Mouse (Mus musculus) kidney, postnatal 10 days (tissue): Measurements from ENCODE around the gene Armc2.

ENCODE experiments used
- DNase-seq: peaks from one replicate; pipeline ENCODE4 v3.0.0; 2021; ENCODE audit warnings: mixed read lengths

Armc2 gene

DNA sequence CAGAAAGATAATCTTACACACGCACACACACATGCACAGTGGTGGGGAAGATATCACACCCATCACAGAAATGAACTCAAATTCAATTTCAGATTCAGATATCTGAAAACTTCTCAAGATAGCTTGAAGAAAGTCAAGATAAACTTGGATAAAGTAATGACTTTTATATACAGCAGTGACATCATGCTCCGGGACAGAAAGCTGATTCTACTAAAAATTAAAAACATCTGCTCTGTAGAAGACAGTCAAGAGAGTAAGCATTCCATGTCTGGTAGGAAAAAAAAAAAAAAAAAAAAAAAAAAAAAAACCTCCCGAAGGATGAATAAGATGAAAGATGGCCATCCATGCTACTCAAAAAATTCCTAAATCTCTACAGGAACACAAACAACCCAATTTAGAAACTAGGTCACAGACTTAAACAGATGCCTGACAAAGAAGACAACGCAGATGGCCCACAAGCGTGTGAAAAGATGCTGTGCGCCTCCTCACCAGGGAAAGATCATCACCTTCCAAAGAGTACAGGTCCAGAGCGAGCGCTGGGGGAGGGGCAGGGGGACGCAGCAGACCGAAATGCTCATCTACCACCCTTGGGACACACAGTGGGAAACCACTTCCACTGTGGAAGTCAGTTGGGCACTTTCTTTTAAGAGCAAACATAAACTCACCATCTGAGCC is 7.3 kb downstream of the Armc2 start:
- no peak for DNase-seq

GRCm38 (mm10) chr10:42005259-42005658 is 13.0 kb downstream of the Armc2 start:
- no peak for DNase-seq

DNA sequence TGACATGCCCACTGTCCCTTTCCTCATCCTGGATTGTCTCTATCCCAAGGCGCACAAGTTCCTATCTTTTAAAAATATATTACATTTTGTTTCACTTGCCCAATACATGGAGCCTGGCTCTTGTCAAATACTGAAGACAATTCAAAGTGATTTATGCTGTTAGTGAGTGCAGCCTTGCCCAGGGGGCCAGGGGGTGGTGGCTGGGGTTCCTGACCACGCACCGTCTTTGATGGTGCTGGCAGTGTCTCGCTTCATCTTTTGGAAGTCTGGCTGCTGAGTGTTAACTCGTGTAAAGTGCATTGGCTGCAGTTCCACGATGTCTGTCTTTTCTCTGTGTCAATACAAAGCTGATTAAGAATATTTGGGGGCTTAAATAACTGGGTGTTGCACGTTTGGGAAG is 13.6 kb downstream of the Armc2 start:
- DNase-seq: no peak

DNA sequence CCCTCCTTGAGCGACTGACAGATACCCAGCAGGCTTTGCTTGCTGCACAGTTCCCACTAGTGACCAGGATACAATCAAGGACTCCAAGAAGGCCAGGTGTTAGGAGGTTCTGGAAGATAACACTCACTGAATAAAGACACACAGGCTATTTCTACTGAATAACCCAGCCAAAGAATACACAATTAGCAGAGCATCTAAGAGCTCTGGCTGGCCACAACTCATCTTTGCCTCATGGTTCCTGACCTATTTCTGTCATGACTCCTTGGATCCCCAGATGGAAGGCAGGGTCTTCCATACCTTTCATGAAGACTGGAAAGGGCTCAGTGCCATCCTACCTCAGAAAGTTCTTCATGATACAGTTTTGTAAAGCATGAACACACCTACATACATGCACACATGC is 14.2 kb downstream of the Armc2 start:
- DNase-seq: no peak

- DNase-seq: no peak
These were observed 14.7 kb downstream of the Armc2 start for GRCm38 (mm10) chr10:42003576-42003975.

DNA sequence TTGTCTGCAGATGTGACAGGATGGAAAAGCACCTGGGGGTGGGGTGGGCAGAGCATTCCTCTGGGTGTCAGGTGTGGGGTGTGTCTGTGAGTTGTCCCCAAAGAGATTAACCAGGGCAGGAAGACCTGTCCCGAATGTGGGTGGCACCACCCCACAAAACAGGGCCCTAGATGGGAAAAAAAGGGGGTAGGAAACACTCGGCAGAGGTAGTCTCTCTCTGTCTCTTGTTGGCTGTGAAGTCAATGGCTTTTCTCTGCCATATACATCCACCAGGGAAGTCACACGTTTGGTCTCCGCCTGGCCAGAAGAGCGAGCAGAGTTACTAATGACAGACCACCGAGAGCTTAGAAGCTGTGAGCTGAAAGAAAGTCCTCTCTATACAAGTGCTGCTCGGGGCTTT is 15.8 kb downstream of the Armc2 start:
- no peak for DNase-seq

DNA sequence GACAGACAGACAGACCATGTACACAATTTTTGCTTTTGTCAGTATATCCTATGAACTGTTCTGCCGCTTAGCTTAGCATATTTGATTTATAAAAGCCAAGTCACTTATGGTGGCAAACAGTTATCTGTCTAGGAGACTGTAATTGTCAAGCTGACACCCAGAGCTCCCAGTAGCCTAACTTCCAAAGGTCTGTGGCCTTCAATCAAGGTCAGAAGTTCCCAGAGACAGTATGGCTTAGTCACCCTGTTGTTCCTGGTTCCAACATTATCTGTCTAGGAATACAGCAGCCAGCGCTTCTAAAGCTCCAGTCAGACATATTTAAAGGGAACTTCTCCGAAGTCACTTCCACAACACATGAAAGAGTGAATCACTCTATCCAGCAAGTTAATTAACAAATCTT is 17.0 kb downstream of the Armc2 start:
- no peak for DNase-seq

GRCm38 (mm10) chr10:41997691-41998178 is 20.5 kb downstream of the Armc2 start:
- DNase-seq: peak; percentile 72

DNA sequence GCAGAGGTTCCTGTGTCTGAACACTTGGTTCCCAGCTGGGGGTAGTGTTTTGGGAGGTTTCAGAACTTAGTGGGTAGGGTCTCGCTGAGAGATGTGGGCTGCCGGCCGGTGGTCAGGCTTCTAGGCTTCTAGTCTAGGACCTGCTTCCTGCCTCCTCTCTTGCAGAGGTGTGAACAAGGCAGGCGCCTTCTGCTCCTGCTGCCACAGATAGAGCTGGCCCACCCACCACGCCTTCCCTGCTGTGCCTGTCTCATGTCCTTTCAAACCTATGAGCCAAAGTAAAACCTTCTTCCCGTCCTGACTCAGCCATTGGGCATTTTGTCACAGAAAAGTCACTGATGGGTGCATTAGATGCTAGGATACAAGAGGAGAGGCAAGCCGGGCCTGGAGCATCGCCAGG is 22.1 kb downstream of the Armc2 start:
- DNase-seq: no peak

GRCm38 (mm10) chr10:41995051-41995450 is 23.2 kb downstream of the Armc2 start:
- no peak for DNase-seq

GRCm38 (mm10) chr10:41994578-41994977 is 23.7 kb downstream of the Armc2 start:
- no peak for DNase-seq

GRCm38 (mm10) chr10:41992059-41992440 is 26.2 kb downstream of the Armc2 start:
- DNase-seq: peak; percentile 33

DNA sequence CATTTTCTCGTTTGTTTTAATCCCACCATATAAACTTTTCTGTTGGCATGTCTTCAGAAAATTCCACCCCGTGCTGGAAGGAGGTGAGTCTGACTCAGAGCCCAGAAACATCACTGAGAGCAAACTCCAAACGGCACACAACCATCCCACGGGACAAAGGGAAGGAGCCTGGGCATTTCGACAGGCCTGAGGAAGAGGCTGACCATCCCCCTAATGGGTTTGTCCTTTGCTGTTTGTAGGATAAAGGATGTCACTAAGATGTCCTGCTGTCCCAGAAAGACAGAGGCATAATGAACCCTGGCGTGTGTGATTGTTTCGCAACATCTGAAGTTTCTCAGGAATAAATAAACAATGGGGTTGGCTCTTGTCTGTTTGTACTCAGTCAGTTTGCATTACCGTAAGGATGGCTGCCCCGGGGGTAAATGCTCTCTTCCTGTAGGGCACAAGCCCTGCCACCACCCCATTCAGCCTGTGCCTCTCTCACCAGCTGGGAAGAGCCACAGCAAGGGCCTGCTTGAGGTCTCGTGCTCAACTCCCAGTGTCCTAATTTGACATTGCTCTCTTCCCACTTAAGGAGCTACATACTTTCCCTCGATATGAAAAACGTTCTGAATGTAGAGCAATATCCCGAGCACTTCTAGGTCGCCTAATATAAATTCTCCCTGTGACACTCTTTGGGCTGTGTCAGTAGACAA is 26.7 kb downstream of the Armc2 start:
- DNase-seq: no peak

DNA sequence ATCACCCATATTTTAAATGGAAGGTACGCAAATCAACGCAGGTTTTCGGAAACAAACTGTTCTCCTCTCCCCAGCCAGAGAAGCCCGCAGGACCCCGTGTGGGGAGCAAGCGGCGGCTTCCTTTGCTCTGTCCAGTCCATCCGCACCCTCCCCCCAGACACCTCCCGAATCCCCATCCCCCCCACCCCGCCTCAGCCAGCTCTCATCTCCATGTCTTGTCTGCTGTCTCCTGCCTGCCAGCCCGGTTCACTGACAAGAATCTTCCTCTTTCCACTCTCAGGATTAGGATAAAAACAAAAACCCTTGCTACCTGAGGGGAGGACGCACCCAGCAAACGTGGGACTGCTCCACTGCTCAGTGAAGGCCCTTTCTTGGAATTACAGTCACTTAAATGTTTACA is 27.3 kb downstream of the Armc2 start:
- no peak for DNase-seq

GRCm38 (mm10) chr10:41988930-41989329 is 29.3 kb downstream of the Armc2 start:
- no peak for DNase-seq

GRCm38 (mm10) chr10:41986126-41986525 is 32.1 kb downstream of the Armc2 start:
- no peak for DNase-seq

DNA sequence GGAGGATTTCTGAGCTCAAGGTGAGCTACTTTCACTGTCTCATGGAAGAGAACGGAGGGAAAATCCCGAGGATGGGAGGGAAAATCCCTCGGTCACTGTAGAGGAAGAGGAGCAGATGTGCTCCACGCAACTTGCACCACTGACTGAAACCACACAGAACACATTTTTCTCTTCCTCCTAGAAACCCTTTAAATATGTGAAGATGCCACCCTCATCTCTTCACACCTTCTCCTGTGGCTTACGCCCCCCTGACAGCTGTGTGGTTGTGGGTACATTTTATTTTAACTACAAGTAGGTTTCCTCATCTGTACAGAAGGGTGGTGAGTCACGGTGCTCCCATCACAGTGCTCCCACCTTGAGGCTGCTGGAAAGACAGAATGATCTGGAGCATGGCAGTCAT is 34.0 kb downstream of the Armc2 start:
- no peak for DNase-seq

DNA sequence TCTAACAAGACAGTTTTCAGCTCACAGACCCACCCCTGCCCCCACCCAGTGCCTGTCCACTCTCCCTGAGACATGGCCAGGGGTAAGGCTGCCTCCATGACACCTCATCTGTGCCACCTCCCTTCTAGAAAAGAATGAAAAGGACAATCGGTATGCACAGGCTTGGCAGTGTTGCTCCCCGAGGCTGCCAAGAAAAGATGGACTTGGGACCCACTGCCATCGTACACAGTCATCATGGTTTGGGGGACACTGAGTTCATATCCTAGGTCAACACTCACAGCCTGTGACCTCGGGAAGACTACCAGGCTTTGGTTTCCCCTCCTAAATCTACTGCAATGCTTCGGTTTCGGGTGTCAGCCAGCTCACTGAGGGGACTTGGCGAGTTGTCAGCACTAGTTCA is 35.4 kb downstream of the Armc2 start:
- no peak for DNase-seq

DNA sequence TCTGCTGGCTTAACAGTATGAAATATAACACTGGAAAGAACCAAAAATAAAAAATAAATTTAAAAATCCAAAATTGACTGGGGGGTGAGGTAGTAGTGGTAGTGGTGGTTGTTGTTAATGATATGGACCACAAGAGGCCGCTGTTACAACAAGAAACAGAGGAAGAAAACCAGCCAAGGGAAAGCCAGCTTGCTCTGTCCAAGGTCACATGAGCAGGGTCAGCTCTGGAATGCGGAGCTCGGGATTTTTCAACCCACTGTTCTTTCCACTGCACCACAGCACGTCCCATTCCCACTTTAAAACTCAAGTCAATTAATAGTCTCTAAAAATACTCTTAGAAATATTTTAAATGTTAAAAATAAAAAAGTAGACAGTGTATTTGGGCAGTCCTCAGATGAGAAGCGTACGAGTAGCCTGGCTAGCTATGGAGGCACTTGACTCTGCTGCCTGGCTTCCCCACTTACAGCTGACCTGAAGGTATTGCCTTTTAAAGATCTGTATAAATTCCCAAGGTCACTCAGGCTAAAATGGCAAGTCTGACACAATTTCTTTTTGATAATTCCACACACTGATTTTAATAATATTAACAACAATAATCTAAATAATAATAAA is 37.4 kb downstream of the Armc2 start:
- DNase-seq: peak; percentile 87

GRCm38 (mm10) chr10:41978403-41979234 is 39.6 kb downstream of the Armc2 start:
- DNase-seq: no peak

DNA sequence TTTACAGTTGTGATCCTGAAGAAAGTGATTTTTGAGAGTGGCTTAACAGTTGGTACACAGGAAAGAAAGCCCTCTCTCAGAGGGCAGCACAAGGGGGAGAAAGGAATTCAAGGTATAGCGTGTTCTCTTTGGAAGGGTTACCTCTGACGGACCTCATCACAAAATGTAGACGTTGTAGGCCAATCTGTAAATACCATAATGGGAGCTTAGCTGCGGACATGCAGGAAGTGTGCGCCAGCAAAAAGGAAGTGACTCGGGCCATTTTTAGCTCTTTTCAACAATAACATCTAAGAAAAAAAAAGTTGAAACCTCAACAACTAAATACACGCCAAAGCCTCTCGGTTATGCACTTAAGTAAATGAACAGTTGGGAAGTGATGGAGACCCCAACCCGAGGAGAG is 45.6 kb downstream of the Armc2 start:
- no peak for DNase-seq

DNA sequence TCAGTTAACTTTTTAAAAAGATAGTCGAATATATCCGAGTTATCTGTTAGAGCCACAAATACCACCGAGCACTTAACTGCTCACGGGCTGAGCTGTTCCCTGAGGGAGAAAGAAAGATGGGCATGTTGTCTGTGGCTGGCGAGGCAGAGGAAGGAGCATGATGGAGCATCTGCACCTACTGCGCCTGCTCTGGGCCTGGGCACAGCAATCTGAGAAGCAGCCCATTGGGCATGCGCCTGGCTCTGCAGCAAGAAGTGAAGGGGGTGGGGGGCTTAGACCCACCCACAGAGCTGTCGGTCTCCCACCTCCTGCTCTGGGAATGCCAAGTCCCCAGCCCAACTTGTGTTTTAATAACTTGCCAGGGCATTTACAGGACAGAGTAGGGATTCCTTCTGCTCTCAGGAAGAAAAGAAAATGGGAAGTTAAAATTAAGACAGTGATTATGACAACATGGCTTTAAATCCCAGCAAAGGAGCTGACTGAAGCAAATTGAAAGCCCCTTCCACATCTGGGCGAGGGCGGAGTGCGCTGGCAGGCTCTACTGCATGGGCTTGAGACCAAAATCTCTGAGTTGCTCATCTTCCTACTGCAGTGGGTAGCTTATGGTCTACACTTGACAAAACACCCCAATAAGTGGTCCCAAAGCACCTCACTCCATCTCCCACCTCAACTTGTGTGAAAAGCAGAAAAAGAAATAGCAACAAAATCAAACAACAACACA is 50.2 kb downstream of the Armc2 start:
- DNase-seq: no peak

DNA sequence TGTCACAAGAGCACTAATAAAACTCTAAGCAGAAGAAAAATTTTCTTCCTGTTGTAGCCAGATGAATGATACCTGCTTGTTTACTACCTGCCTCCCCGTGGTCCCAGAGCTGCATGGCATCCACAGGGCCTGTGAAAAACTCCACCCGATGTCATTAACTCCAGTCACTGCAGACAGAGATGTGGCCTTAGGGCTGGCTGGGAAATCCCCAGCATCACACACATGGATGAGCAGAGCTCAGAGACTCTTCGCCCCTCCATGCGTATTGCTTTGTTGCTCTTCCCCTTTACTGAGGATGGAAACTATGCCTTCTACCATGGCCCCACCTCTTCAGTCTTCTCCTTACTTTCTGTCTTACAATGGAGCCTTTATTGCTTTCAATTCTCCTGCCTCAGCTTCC is 55.5 kb downstream of the Armc2 start:
- no peak for DNase-seq
